Mouse (Mus musculus): Measurements from ENCODE around the gene Osbpl6. TPM values are rescaled to one million over a fixed set of nuclear protein-coding genes. Genes with fewer than 3 reads are reported as not detected.

The Osbpl6 gene
- polyA plus RNA-seq, 1 experiment, result 40.8 TPM

DNA sequence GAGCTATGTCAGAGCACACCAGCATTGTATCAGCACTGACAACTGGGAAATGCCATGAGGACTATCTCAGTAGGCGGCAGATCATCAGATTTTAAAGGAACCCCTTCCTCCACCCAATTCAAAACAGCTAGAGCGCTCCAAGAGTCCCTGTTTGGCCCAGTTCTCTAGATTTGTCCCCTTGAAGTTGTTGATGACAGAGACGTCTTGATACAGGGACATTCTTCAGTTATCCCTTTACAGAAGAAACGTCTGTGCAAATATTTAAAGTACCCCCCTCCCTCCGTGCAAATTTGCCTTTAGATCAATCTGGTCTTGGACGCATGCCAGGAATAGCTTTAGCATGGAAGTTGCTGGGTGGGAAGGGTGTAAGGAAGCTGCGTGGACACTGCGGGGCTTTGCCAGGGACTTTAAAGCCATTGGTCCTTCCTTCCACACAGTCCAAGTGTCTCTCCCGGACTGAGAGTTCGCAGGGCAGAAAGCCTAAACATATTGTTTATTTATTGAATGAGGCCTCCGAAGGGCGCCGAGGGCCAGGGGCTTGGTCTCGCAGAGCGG, 635 bp upstream of the Osbpl6 start:
- peak overlapping the region; percentile 57 for H3K4me3 ChIP-seq (replicated peaks; ENCODE audit: insufficient read depth, low read depth, low read length)
- 11% methylated on average over 15 of the region's 15 CpGs for WGBS
- peak overlapping the region; percentile 80 for H3K27ac ChIP-seq (ENCODE audit: insufficient read depth, low read length)

GRCm38 (mm10) chr2:76406937-76407441, 681 bp downstream of the Osbpl6 start:
- WGBS, result under 1% methylated on average over 49 of the region's 49 CpGs
- peak overlapping the region; percentile 57 for H3K4me3 ChIP-seq (replicated peaks; ENCODE audit: insufficient read depth, low read depth, low read length)
- peak overlapping the region; percentile 86 for H3K27ac ChIP-seq (ENCODE audit: insufficient read depth, low read length)
- TF ChIP-seq CTCF (IDR thresholded peaks at IDR 0.05; ENCODE audit: borderline replicate concordance, insufficient read depth, low read depth, low read length), result no peak
- TF ChIP-seq POLR2A (IDR thresholded peaks at IDR 0.05; ENCODE audit: borderline replicate concordance, insufficient read depth, low read length), result peak; percentile 60; the same call in 1 of the 2 replicates
- H3K4me1 ChIP-seq (ENCODE audit: control insufficient read depth, insufficient read depth, low read length), result peaks cover 9% of the 10 kb centered on the region
- peak; percentile 85 to 90 for DNase-seq
- H3K27me3 ChIP-seq (ENCODE audit: control insufficient read depth, insufficient read depth, low read length), result no peaks in the 10 kb centered on the region

More for the DNA sequence above, 635 bp upstream of the Osbpl6 start:
- no peak for DNase-seq
- no peaks in the 10 kb centered on the region for H3K27me3 ChIP-seq (ENCODE audit: control insufficient read depth, insufficient read depth, low read length)
- TF ChIP-seq CTCF (IDR thresholded peaks at IDR 0.05; ENCODE audit: borderline replicate concordance, insufficient read depth, low read depth, low read length) (no peak), POLR2A (IDR thresholded peaks at IDR 0.05; ENCODE audit: borderline replicate concordance, insufficient read depth, low read length) (no peak)
- H3K4me1 ChIP-seq (ENCODE audit: control insufficient read depth, insufficient read depth, low read length), result peaks cover 9% of the 10 kb centered on the region

DNA sequence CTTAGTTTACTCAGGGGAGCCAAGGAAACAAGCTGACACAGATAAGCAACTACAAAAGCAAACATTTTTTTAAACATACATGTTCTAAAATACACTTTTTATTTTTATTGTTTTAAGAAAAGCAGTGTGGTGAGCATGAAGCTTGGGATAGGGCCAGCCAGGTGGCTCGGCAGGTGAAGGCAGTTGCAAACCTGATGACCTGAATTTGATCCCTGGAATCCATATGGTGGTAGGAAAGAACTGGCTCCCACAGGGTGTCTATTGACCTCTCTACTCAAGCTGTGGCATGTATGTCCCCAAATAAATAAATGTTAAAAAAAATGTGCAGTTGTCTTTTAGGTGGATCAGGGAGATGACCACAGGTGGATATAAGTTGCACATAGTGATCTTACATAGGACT, 3.2 kb downstream of the Osbpl6 start:
- Histone ChIP-seq H3K27me3 (ENCODE audit: control insufficient read depth, insufficient read depth, low read length) (no peaks in the 10 kb centered on the region), H3K27ac (ENCODE audit: insufficient read depth, low read length) (no peak overlapping the region), H3K4me3 (replicated peaks; ENCODE audit: insufficient read depth, low read depth, low read length) (no peak overlapping the region), H3K4me1 (ENCODE audit: control insufficient read depth, insufficient read depth, low read length) (peaks cover 9% of the 10 kb centered on the region)
- DNase-seq, result peak in 1 of 2 experiments; percentile 51
- TF ChIP-seq CTCF (IDR thresholded peaks at IDR 0.05; ENCODE audit: borderline replicate concordance, insufficient read depth, low read depth, low read length), result no peak
- no peak for TF ChIP-seq POLR2A (IDR thresholded peaks at IDR 0.05; ENCODE audit: borderline replicate concordance, insufficient read depth, low read length)
- WGBS, result 11% methylated on average over 1 of the region's 1 CpGs

GRCm38 (mm10) chr2:76409986-76410385, 3.7 kb downstream of the Osbpl6 start:
- H3K4me3 ChIP-seq (replicated peaks; ENCODE audit: insufficient read depth, low read depth, low read length), result no peak overlapping the region
- no peaks in the 10 kb centered on the region for H3K27me3 ChIP-seq (ENCODE audit: control insufficient read depth, insufficient read depth, low read length)
- no peak overlapping the region for H3K27ac ChIP-seq (ENCODE audit: insufficient read depth, low read length)
- peak; percentile 54 to 69 for DNase-seq
- TF ChIP-seq POLR2A (IDR thresholded peaks at IDR 0.05; ENCODE audit: borderline replicate concordance, insufficient read depth, low read length) (no peak), CTCF (IDR thresholded peaks at IDR 0.05; ENCODE audit: borderline replicate concordance, insufficient read depth, low read depth, low read length) (no peak)
- H3K4me1 ChIP-seq (ENCODE audit: control insufficient read depth, insufficient read depth, low read length), result peaks cover 9% of the 10 kb centered on the region
- WGBS, result 18% methylated on average over 2 of the region's 2 CpGs

- H3K4me1 ChIP-seq (ENCODE audit: control insufficient read depth, insufficient read depth, low read length), result peaks cover 9% of the 10 kb centered on the region; the same call in 1 of the 2 replicates
- TF ChIP-seq POLR2A (IDR thresholded peaks at IDR 0.05; ENCODE audit: borderline replicate concordance, insufficient read depth, low read length) (no peak), CTCF (IDR thresholded peaks at IDR 0.05; ENCODE audit: borderline replicate concordance, insufficient read depth, low read depth, low read length) (no peak)
- no peak overlapping the region for H3K27ac ChIP-seq (ENCODE audit: insufficient read depth, low read length)
- no peaks in the 10 kb centered on the region for H3K27me3 ChIP-seq (ENCODE audit: control insufficient read depth, insufficient read depth, low read length)
- DNase-seq, result no peak
- WGBS, result 61% methylated on average over 2 of the region's 2 CpGs
- no peak overlapping the region for H3K4me3 ChIP-seq (replicated peaks; ENCODE audit: insufficient read depth, low read depth, low read length)
Observed at GRCm38 (mm10) chr2:76412924-76413323, 6.6 kb downstream of the Osbpl6 start.

DNA sequence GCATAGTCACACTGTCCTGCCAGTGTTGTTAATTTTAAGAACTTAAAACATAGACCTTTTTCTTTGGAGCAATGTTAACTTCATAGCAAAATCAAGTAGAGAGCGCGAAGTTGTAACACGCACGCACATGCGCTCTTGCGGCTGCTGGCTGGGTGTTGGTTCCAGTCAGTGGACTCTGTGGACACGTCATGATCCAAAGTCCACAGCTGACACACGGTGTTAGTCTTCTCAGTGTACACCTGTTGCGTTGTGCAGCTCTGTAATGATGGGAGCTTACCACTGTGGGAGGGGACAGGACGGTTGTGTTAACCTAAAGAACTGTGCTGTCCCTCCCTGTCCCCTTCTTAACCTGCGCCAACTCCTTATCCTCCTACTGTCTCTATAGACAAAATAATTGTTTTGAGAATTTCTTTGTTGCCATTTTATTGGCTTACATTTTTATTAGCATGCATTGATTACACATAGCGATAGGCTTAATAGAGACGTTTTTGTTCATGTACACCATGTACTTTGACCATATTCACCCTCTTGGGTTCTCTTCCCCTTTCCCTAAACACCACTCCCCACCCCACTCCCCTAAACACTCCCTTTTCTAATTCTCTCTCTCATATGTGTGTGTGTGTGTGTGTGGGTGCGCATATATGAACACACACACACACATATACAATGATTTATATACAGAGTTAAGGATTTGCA, 11.3 kb downstream of the Osbpl6 start:
- 92% methylated on average over 14 of the region's 14 CpGs for WGBS

GRCm38 (mm10) chr2:76418142-76418518, 11.8 kb downstream of the Osbpl6 start:
- no peak for TF ChIP-seq POLR2A (IDR thresholded peaks at IDR 0.05; ENCODE audit: borderline replicate concordance, insufficient read depth, low read length)
- TF ChIP-seq CTCF (IDR thresholded peaks at IDR 0.05; ENCODE audit: borderline replicate concordance, insufficient read depth, low read depth, low read length), result no peak
- DNase-seq, result no peak
- no peak overlapping the region for H3K4me3 ChIP-seq (replicated peaks; ENCODE audit: insufficient read depth, low read depth, low read length)
- no peak overlapping the region for H3K27ac ChIP-seq (ENCODE audit: insufficient read depth, low read length)
- no peaks in the 10 kb centered on the region; the same call in 1 of the 2 replicates for H3K4me1 ChIP-seq (ENCODE audit: control insufficient read depth, insufficient read depth, low read length)
- no peaks in the 10 kb centered on the region for H3K27me3 ChIP-seq (ENCODE audit: control insufficient read depth, insufficient read depth, low read length)
- 90% methylated on average over 3 of the region's 3 CpGs for WGBS

More for the DNA sequence above, 11.3 kb downstream of the Osbpl6 start:
- no peaks in the 10 kb centered on the region; the same call in 1 of the 2 replicates for H3K4me1 ChIP-seq (ENCODE audit: control insufficient read depth, insufficient read depth, low read length)
- H3K27ac ChIP-seq (ENCODE audit: insufficient read depth, low read length), result no peak overlapping the region
- no peak for DNase-seq
- TF ChIP-seq CTCF (IDR thresholded peaks at IDR 0.05; ENCODE audit: borderline replicate concordance, insufficient read depth, low read depth, low read length) (no peak), POLR2A (IDR thresholded peaks at IDR 0.05; ENCODE audit: borderline replicate concordance, insufficient read depth, low read length) (no peak)
- no peaks in the 10 kb centered on the region for H3K27me3 ChIP-seq (ENCODE audit: control insufficient read depth, insufficient read depth, low read length)
- no peak overlapping the region for H3K4me3 ChIP-seq (replicated peaks; ENCODE audit: insufficient read depth, low read depth, low read length)
